Mouse (Mus musculus) liver, adult 2 months (tissue): ENCODE measurements at regions not wholly inside any gene's neighbourhood (a gene's known extent, or its start where the extent isn't known, plus 50 kb on each side); places are given as distances from the start of the nearest gene placed in this dataset.

ENCODE experiments used
- DNase-seq: peaks from one replicate; pipeline ENCODE4 v3.0.0-alpha.2; 2011; ENCODE audit warnings: low read depth, low spot score; ENCODE audit errors: extremely low read depth
- H3K27ac ChIP-seq: fragments of 200-500 bp; replicated peaks from 2 replicates; pipeline ENCODE4 v1.5.1; 2012; ENCODE audit warnings: low read depth, mild to moderate bottlenecking, control low read depth, inconsistent platforms, low read length; ENCODE audit not compliant: insufficient read depth
- H3K27me3 ChIP-seq: fragments of 200-500 bp; 2 replicates; pipeline ENCODE4 v1.6.1; 2012; ENCODE audit warnings: mild to moderate bottlenecking, moderate library complexity, low read length, inconsistent platforms; ENCODE audit not compliant: control insufficient read depth, insufficient read depth
- H3K36me3 ChIP-seq: fragments of 200-500 bp; 2 replicates; pipeline ENCODE4 v1.6.1; 2012; ENCODE audit warnings: low read length, inconsistent platforms; ENCODE audit not compliant: control insufficient read depth, insufficient read depth
- H3K4me1 ChIP-seq: fragments of 200-500 bp; 2 replicates; pipeline ENCODE4 v1.6.1; 2011; ENCODE audit warnings: low read length; ENCODE audit not compliant: control insufficient read depth, insufficient read depth
- H3K4me3 ChIP-seq: fragments of 200-500 bp; 2 replicates; pipeline ENCODE4 v1.5.1; 2011; ENCODE audit warnings: low read depth, mild to moderate bottlenecking, control low read depth, low read length, moderate library complexity; ENCODE audit not compliant: insufficient read depth
- H3K79me2 ChIP-seq: fragments of 200-500 bp; 2 replicates; pipeline ENCODE4 v1.6.1; 2012; ENCODE audit warnings: inconsistent platforms, mild to moderate bottlenecking, low read length, moderate library complexity; ENCODE audit not compliant: control insufficient read depth, insufficient read depth
- H3K9ac ChIP-seq: fragments of 200-500 bp; 2 replicates; pipeline ENCODE4 v1.6.1; 2012; ENCODE audit warnings: low read depth, mild to moderate bottlenecking, control low read depth, inconsistent platforms, low read length
- CTCF ChIP-seq: fragments of 200-500 bp; IDR thresholded peaks from 2 replicates; pipeline ENCODE4 v1.5.1; 2011; ENCODE audit warnings: low read depth, low read length, control low read depth
- POLR2A ChIP-seq: fragments of 200-500 bp; IDR thresholded peaks from 2 replicates; pipeline ENCODE4 v1.6.1; 2011; ENCODE audit warnings: low read length, control low read depth; ENCODE audit not compliant: insufficient read depth; ENCODE audit errors: extremely low read depth
- WGBS: fragments of 180-500 bp; shearing (Covaris S2); methylation state at CpG from one replicate; pipeline ENCODE4 v1.1.7; 2018; 5-methylcytosine and 5-hydroxymethylcytosine counted together

- WGBS = 86% methylated on average over 4 of the region's 4 CpGs
- Histone ChIP-seq H3K4me1 (no peaks in the 10 kb centered on the region), H3K9ac (no peak overlapping the region), H3K4me3 (no peak overlapping the region), H3K79me2 (no peaks in the 10 kb centered on the region), H3K27me3 (no peaks in the 10 kb centered on the region), H3K27ac (no peak overlapping the region), H3K36me3 (no peaks in the 10 kb centered on the region)
- no peak for DNase-seq
- TF ChIP-seq CTCF (no peak), POLR2A (no peak)
These were observed 387.8 kb downstream of the Prkd1 start for GRCm38 (mm10) chr12:50261072-50261471.

GRCm38 (mm10) chr12:50273239-50273880 is 375.5 kb downstream of the Prkd1 start:
- DNase-seq = peak; percentile 2
- Histone ChIP-seq H3K27me3 (no peaks in the 10 kb centered on the region), H3K4me3 (no peak overlapping the region), H3K4me1 (no peaks in the 10 kb centered on the region), H3K27ac (no peak overlapping the region), H3K79me2 (no peaks in the 10 kb centered on the region), H3K36me3 (no peaks in the 10 kb centered on the region), H3K9ac (no peak overlapping the region)
- WGBS = 80% methylated on average over 2 of the region's 2 CpGs
- TF ChIP-seq CTCF = no peak
- TF ChIP-seq POLR2A = no peak

- H3K9ac ChIP-seq = no peak overlapping the region
- no peak overlapping the region for H3K4me3 ChIP-seq
- H3K79me2 ChIP-seq = no peaks in the 10 kb centered on the region
- no peaks in the 10 kb centered on the region for H3K27me3 ChIP-seq
- WGBS = 45% methylated on average over 1 of the region's 1 CpGs
- no peaks in the 10 kb centered on the region for H3K36me3 ChIP-seq
- TF ChIP-seq POLR2A (no peak), CTCF (no peak)
- no peak overlapping the region for H3K27ac ChIP-seq
- H3K4me1 ChIP-seq = no peaks in the 10 kb centered on the region
- no peak for DNase-seq
These were observed 367.3 kb downstream of the Prkd1 start for GRCm38 (mm10) chr12:50281615-50282014.
